Mouse (Mus musculus): ENCODE results near the gene Hck.
A peak's percentile ranks its signal among the peaks of the same experiment; 100 is the strongest.

DNA sequence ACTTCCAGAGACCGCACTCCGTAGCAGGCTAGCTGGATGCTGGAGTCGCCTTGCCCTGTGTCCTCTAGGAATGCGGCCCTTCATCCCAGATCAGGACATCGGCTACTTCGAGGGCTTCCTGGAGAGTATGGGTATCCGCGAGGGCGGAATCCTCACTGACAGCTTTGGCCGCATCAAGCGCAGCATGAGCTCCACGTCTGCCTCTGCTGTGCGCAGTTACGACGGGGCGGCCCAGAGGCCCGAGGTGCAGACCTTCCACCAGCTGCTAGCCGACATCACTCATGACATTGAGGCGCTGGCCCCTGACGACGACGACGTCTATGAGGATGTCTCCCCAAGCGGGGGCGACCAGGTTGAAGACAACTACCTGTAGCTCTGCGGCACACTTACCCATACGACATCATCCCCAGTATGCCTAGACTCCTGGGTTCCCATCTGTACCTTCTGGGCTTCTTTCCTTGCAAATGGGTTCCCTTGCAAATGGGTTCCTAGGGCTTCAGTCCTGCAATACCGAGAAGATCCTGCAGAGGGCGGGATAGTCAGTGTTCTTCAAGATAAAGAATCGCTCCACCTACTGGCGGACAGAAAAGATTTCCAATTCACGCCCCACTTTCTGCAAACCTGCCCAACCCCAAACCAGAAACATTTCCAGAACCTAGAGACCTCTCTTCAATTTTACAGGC lies 27.3 kb upstream of the Hck start:
- TF ChIP-seq POLR2A (IDR thresholded peaks at IDR 0.05; ENCODE audit: borderline replicate concordance, insufficient read depth, low read length), result no peak
- TF ChIP-seq CTCF (IDR thresholded peaks at IDR 0.05; ENCODE audit: borderline replicate concordance, insufficient read depth, low read depth, low read length), result peak; percentile 95
